Mouse (Mus musculus): ENCODE measurements at regions not wholly inside any gene's neighbourhood (a gene's known extent, or its start where the extent isn't known, plus 50 kb on each side); places are given as distances from the start of the nearest gene placed in this dataset.

GRCm38 (mm10) chr10:95090641-95091040 is 146.0 kb upstream of the Plxnc1 start:
- no peak for ATAC-seq (replicated peaks; ENCODE audit: extremely low read depth, insufficient read depth, low FRiP score)
- Histone ChIP-seq H3K27me3 (ENCODE audit: control insufficient read depth, insufficient read depth, low read length) (no peaks in the 10 kb centered on the region; the same call in 1 of the 2 replicates), H3K4me1 (ENCODE audit: control insufficient read depth, insufficient read depth, low read length) (no peaks in the 10 kb centered on the region), H3K4me2 (ENCODE audit: low read depth, low read length) (no peak overlapping the region), H3K9me3 (replicated peaks; ENCODE audit: control insufficient read depth, low read length) (no peaks in the 10 kb centered on the region), H3K4me3 (ENCODE audit: low read length) (no peak overlapping the region), H3K36me3 (ENCODE audit: control insufficient read depth, insufficient read depth) (no peaks in the 10 kb centered on the region), H3K9ac (ENCODE audit: low read length) (no peak overlapping the region), H3K27ac (ENCODE audit: low read length) (no peak overlapping the region)
- WGBS, result 61% methylated on average over 4 of the region's 4 CpGs

- H3K9me3 ChIP-seq (replicated peaks; ENCODE audit: control insufficient read depth, low read length), result no peaks in the 10 kb centered on the region
- no peaks in the 10 kb centered on the region; the same call in 1 of the 2 replicates for H3K27me3 ChIP-seq (ENCODE audit: control insufficient read depth, insufficient read depth, low read length)
- no peak overlapping the region for H3K27ac ChIP-seq (ENCODE audit: low read length)
- no peak for ATAC-seq (replicated peaks; ENCODE audit: extremely low read depth, insufficient read depth, low FRiP score)
- no peak overlapping the region for H3K4me3 ChIP-seq (ENCODE audit: low read length)
- no peak overlapping the region for H3K4me2 ChIP-seq (ENCODE audit: low read depth, low read length)
- no peaks in the 10 kb centered on the region for H3K4me1 ChIP-seq (ENCODE audit: control insufficient read depth, insufficient read depth, low read length)
- 87% methylated on average over 9 of the region's 9 CpGs for WGBS
- no peaks in the 10 kb centered on the region for H3K36me3 ChIP-seq (ENCODE audit: control insufficient read depth, insufficient read depth)
- H3K9ac ChIP-seq (ENCODE audit: low read length), result no peak overlapping the region
These were observed 145.4 kb upstream of the Plxnc1 start for GRCm38 (mm10) chr10:95090035-95090434.

GRCm38 (mm10) chr10:95087864-95088570 is 143.4 kb upstream of the Plxnc1 start:
- 36% methylated on average over 13 of the region's 13 CpGs for WGBS
- no peaks in the 10 kb centered on the region for H3K9me3 ChIP-seq (replicated peaks; ENCODE audit: control insufficient read depth, low read length)
- H3K4me1 ChIP-seq (ENCODE audit: control insufficient read depth, insufficient read depth, low read length), result no peaks in the 10 kb centered on the region
- no peaks in the 10 kb centered on the region for H3K36me3 ChIP-seq (ENCODE audit: control insufficient read depth, insufficient read depth)
- H3K4me3 ChIP-seq (ENCODE audit: low read length), result no peak overlapping the region
- H3K9ac ChIP-seq (ENCODE audit: low read length), result no peak overlapping the region
- H3K27ac ChIP-seq (ENCODE audit: low read length), result no peak overlapping the region
- peak; percentile 76 for ATAC-seq (replicated peaks; ENCODE audit: extremely low read depth, insufficient read depth, low FRiP score)
- H3K4me2 ChIP-seq (ENCODE audit: low read depth, low read length), result no peak overlapping the region
- H3K27me3 ChIP-seq (ENCODE audit: control insufficient read depth, insufficient read depth, low read length), result no peaks in the 10 kb centered on the region; the same call in 1 of the 2 replicates

GRCm38 (mm10) chr10:95086755-95087154 is 142.1 kb upstream of the Plxnc1 start:
- H3K27ac ChIP-seq (ENCODE audit: low read length), result no peak overlapping the region
- H3K4me2 ChIP-seq (ENCODE audit: low read depth, low read length), result no peak overlapping the region
- 62% methylated on average over 4 of the region's 4 CpGs for WGBS
- H3K27me3 ChIP-seq (ENCODE audit: control insufficient read depth, insufficient read depth, low read length), result no peaks in the 10 kb centered on the region; the same call in 1 of the 2 replicates
- ATAC-seq (replicated peaks; ENCODE audit: extremely low read depth, insufficient read depth, low FRiP score), result no peak
- H3K4me1 ChIP-seq (ENCODE audit: control insufficient read depth, insufficient read depth, low read length), result no peaks in the 10 kb centered on the region
- H3K9me3 ChIP-seq (replicated peaks; ENCODE audit: control insufficient read depth, low read length), result no peaks in the 10 kb centered on the region
- no peaks in the 10 kb centered on the region for H3K36me3 ChIP-seq (ENCODE audit: control insufficient read depth, insufficient read depth)
- no peak overlapping the region for H3K9ac ChIP-seq (ENCODE audit: low read length)
- no peak overlapping the region for H3K4me3 ChIP-seq (ENCODE audit: low read length)

GRCm38 (mm10) chr10:95085688-95086268 is 141.1 kb upstream of the Plxnc1 start:
- 67% methylated on average over 8 of the region's 8 CpGs for WGBS

GRCm38 (mm10) chr10:95083341-95084148 is 138.9 kb upstream of the Plxnc1 start:
- Histone ChIP-seq H3K4me3 (ENCODE audit: low read length) (no peak overlapping the region), H3K27ac (ENCODE audit: low read length) (no peak overlapping the region), H3K9ac (ENCODE audit: low read length) (no peak overlapping the region), H3K4me1 (ENCODE audit: control insufficient read depth, insufficient read depth, low read length) (no peaks in the 10 kb centered on the region), H3K36me3 (ENCODE audit: control insufficient read depth, insufficient read depth) (no peaks in the 10 kb centered on the region), H3K4me2 (ENCODE audit: low read depth, low read length) (no peak overlapping the region), H3K27me3 (ENCODE audit: control insufficient read depth, insufficient read depth, low read length) (no peaks in the 10 kb centered on the region), H3K9me3 (replicated peaks; ENCODE audit: control insufficient read depth, low read length) (no peaks in the 10 kb centered on the region)
- ATAC-seq (replicated peaks; ENCODE audit: extremely low read depth, insufficient read depth, low FRiP score), result no peak
- 65% methylated on average over 14 of the region's 14 CpGs for WGBS

More at GRCm38 (mm10) chr10:95085688-95086268, 141.1 kb upstream of the Plxnc1 start:
- Histone ChIP-seq H3K4me1 (ENCODE audit: control insufficient read depth, insufficient read depth, low read length) (no peaks in the 10 kb centered on the region), H3K9me3 (replicated peaks; ENCODE audit: control insufficient read depth, low read length) (no peaks in the 10 kb centered on the region), H3K36me3 (ENCODE audit: control insufficient read depth, insufficient read depth) (no peaks in the 10 kb centered on the region), H3K27ac (ENCODE audit: low read length) (no peak overlapping the region), H3K4me2 (ENCODE audit: low read depth, low read length) (no peak overlapping the region), H3K9ac (ENCODE audit: low read length) (no peak overlapping the region), H3K4me3 (ENCODE audit: low read length) (no peak overlapping the region), H3K27me3 (ENCODE audit: control insufficient read depth, insufficient read depth, low read length) (no peaks in the 10 kb centered on the region; the same call in 1 of the 2 replicates)
- ATAC-seq (replicated peaks; ENCODE audit: extremely low read depth, insufficient read depth, low FRiP score), result no peak

- no peak for ATAC-seq (replicated peaks; ENCODE audit: extremely low read depth, insufficient read depth, low FRiP score)
- no peaks in the 10 kb centered on the region for H3K27me3 ChIP-seq (ENCODE audit: control insufficient read depth, insufficient read depth, low read length)
- H3K36me3 ChIP-seq (ENCODE audit: control insufficient read depth, insufficient read depth), result no peaks in the 10 kb centered on the region
- H3K4me2 ChIP-seq (ENCODE audit: low read depth, low read length), result no peak overlapping the region
- no peak overlapping the region for H3K27ac ChIP-seq (ENCODE audit: low read length)
- H3K9me3 ChIP-seq (replicated peaks; ENCODE audit: control insufficient read depth, low read length), result no peaks in the 10 kb centered on the region
- no peak overlapping the region for H3K4me3 ChIP-seq (ENCODE audit: low read length)
- H3K9ac ChIP-seq (ENCODE audit: low read length), result no peak overlapping the region
- no peaks in the 10 kb centered on the region for H3K4me1 ChIP-seq (ENCODE audit: control insufficient read depth, insufficient read depth, low read length)
- 82% methylated on average over 5 of the region's 5 CpGs for WGBS
These were observed 138.0 kb upstream of the Plxnc1 start for GRCm38 (mm10) chr10:95082634-95083033.

GRCm38 (mm10) chr10:95079979-95080378 is 135.3 kb upstream of the Plxnc1 start:
- no peak overlapping the region for H3K9ac ChIP-seq (ENCODE audit: low read length)
- no peak for ATAC-seq (replicated peaks; ENCODE audit: extremely low read depth, insufficient read depth, low FRiP score)
- H3K27me3 ChIP-seq (ENCODE audit: control insufficient read depth, insufficient read depth, low read length), result no peaks in the 10 kb centered on the region
- H3K4me3 ChIP-seq (ENCODE audit: low read length), result no peak overlapping the region
- peaks cover 8% of the 10 kb centered on the region for H3K4me1 ChIP-seq (ENCODE audit: control insufficient read depth, insufficient read depth, low read length)
- no peak overlapping the region for H3K4me2 ChIP-seq (ENCODE audit: low read depth, low read length)
- no peaks in the 10 kb centered on the region for H3K9me3 ChIP-seq (replicated peaks; ENCODE audit: control insufficient read depth, low read length)
- 75% methylated on average over 5 of the region's 5 CpGs for WGBS
- no peaks in the 10 kb centered on the region for H3K36me3 ChIP-seq (ENCODE audit: control insufficient read depth, insufficient read depth)
- H3K27ac ChIP-seq (ENCODE audit: low read length), result no peak overlapping the region

- H3K4me3 ChIP-seq (ENCODE audit: low read length), result no peak overlapping the region
- no peaks in the 10 kb centered on the region for H3K9me3 ChIP-seq (replicated peaks; ENCODE audit: control insufficient read depth, low read length)
- no peak for ATAC-seq (replicated peaks; ENCODE audit: extremely low read depth, insufficient read depth, low FRiP score)
- no peak overlapping the region for H3K4me2 ChIP-seq (ENCODE audit: low read depth, low read length)
- peaks cover 14% of the 10 kb centered on the region for H3K4me1 ChIP-seq (ENCODE audit: control insufficient read depth, insufficient read depth, low read length)
- H3K27me3 ChIP-seq (ENCODE audit: control insufficient read depth, insufficient read depth, low read length), result no peaks in the 10 kb centered on the region
- no peak overlapping the region for H3K27ac ChIP-seq (ENCODE audit: low read length)
- no peak overlapping the region for H3K9ac ChIP-seq (ENCODE audit: low read length)
- H3K36me3 ChIP-seq (ENCODE audit: control insufficient read depth, insufficient read depth), result no peaks in the 10 kb centered on the region
- 63% methylated on average over 5 of the region's 5 CpGs for WGBS
These were observed 131.8 kb upstream of the Plxnc1 start for GRCm38 (mm10) chr10:95076421-95076820.

Data from heart, embryonic 16.5 days (tissue).